Mouse (Mus musculus) testis, adult 2 months (tissue): ENCODE measurements around the gene Proser2.

Experiments
- CTCF ChIP-seq: fragments of 200-500 bp; IDR thresholded peaks from 2 replicates; pipeline ENCODE4 v1.5.1; 2012; ENCODE audit warnings: low read depth, mild to moderate bottlenecking, inconsistent platforms, low read length, moderate library complexity; ENCODE audit not compliant: control insufficient read depth, insufficient read depth, insufficient replicate concordance
- POLR2A ChIP-seq: fragments of 200-500 bp; IDR thresholded peaks from 2 replicates; pipeline ENCODE4 v1.6.1; 2012; ENCODE audit warnings: low read depth, mild to moderate bottlenecking, inconsistent platforms, low read length, moderate library complexity; ENCODE audit not compliant: control insufficient read depth

- TF ChIP-seq POLR2A (no peak), CTCF (no peak)
Observed at GRCm38 (mm10) chr2:6083696-6084095, 46.3 kb downstream of the Proser2 start.
